Mouse (Mus musculus) intestine, embryonic 14.5 days (tissue): ENCODE results near the gene Cdc6. TPM values are rescaled to one million over a fixed set of nuclear protein-coding genes. Genes with fewer than 3 reads are reported as not detected.

Source experiments
- ATAC-seq: fragments of 200-750 bp; cut with Nextera tagmentation; replicated peaks from 2 replicates; pipeline ENCODE4 v1.8.0; 2017; ENCODE audit warnings: low read depth, moderate number of reproducible peaks, moderate TSS enrichment, moderate library complexity; ENCODE audit not compliant: low FRiP score, low TSS enrichment
- DNase-seq: peaks from one replicate; pipeline ENCODE4 v3.0.0-alpha.2; 2018; ENCODE audit warnings: low spot score
- H3K27ac ChIP-seq: fragments of 300-500 bp; sonication (generic); 2 replicates; pipeline ENCODE4 v1.5.1; 2014; ENCODE audit warnings: low read depth, mild to moderate bottlenecking, control low read depth
- H3K27me3 ChIP-seq: fragments of 300-500 bp; sonication (generic); replicated peaks from 2 replicates; pipeline ENCODE4 v1.6.1; 2014; ENCODE audit warnings: low read length, control low read depth; ENCODE audit not compliant: control insufficient read depth, insufficient read depth
- H3K36me3 ChIP-seq: fragments of 300-500 bp; sonication (generic); 2 replicates; pipeline ENCODE4 v1.6.1; 2014; ENCODE audit warnings: low read length, control low read depth; ENCODE audit not compliant: control insufficient read depth, insufficient read depth
- H3K4me1 ChIP-seq: fragments of 300-500 bp; sonication (generic); replicated peaks from 2 replicates; pipeline ENCODE4 v1.6.1; 2014; ENCODE audit warnings: low read length, control low read depth, mixed read lengths; ENCODE audit not compliant: control insufficient read depth, insufficient read depth
- H3K4me2 ChIP-seq: fragments of 300-500 bp; sonication (generic); 2 replicates; pipeline ENCODE4 v1.6.1; 2014; ENCODE audit warnings: low read length
- H3K4me3 ChIP-seq: fragments of 300-500 bp; sonication (generic); 2 replicates; pipeline ENCODE4 v1.5.1; 2014; ENCODE audit warnings: low read depth, low read length, control low read depth, mixed read lengths
- H3K9ac ChIP-seq: fragments of 300-500 bp; sonication (generic); 2 replicates; pipeline ENCODE4 v1.6.1; 2014; ENCODE audit warnings: mild to moderate bottlenecking, low read length
- H3K9me3 ChIP-seq: fragments of 300-500 bp; sonication (generic); 2 replicates; pipeline ENCODE4 v1.6.1; 2016; ENCODE audit warnings: low read length, control low read depth; ENCODE audit not compliant: control insufficient read depth
- WGBS: fragments of 180-500 bp; shearing (Covaris S2); extraction: QIAGEN DNeasy Blood & Tissue Kit; methylation state at CpG from one replicate; pipeline ENCODE4 v1.1.7; 2014; 5-methylcytosine and 5-hydroxymethylcytosine counted together
- polyA plus RNA-seq: library from polyadenylated mRNA; unstranded; fragments of >200 nt; fragmentation: Nextera tagmentation; extraction: Ambion mirVana; gene quantifications from 2 replicates; pipeline ENCODE4 v1.2.1, GENCODE M21; 2014

Gene Cdc6
- polyA plus RNA-seq, 1 experiment from 2014 or later, result 32.9 TPM

DNA sequence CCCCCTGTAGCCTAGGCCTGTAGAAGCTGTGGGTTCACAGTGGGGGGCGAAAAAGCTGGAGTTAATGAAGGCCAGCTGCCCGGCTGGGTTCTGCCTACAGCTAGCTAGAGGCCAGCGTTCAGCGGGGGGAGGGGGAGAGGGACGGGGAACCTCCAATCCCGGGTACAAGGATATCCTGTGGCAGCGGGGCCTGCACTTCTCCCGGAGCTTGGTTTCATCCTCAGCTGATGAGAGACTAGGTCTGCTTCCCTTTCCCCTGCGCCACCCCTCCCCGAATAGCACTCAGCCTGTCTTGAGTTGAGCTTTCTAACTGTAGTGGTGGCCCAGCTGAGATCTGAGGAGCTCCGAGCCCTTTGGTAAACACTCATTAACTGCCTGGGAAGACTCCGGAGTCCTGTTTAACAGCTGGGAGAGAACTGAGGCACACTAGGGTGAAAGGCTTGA lies 18.3 kb downstream of the Cdc6 start:
- no peaks in the 10 kb centered on the region for H3K9me3 ChIP-seq
- peaks cover 81% of the 10 kb centered on the region for H3K4me1 ChIP-seq
- no peaks in the 10 kb centered on the region for H3K27me3 ChIP-seq
- peak overlapping the region; percentile 88 for H3K27ac ChIP-seq
- H3K9ac ChIP-seq, result no peak overlapping the region
- peaks cover 4% of the 10 kb centered on the region; the same call in 1 of the 2 replicates for H3K36me3 ChIP-seq
- 8% methylated on average over 12 of the region's 12 CpGs for WGBS
- ATAC-seq (no peak), DNase-seq (peak; percentile 79)
- H3K4me2 ChIP-seq, result peak overlapping the region; percentile 30
- H3K4me3 ChIP-seq, result no peak overlapping the region

DNA sequence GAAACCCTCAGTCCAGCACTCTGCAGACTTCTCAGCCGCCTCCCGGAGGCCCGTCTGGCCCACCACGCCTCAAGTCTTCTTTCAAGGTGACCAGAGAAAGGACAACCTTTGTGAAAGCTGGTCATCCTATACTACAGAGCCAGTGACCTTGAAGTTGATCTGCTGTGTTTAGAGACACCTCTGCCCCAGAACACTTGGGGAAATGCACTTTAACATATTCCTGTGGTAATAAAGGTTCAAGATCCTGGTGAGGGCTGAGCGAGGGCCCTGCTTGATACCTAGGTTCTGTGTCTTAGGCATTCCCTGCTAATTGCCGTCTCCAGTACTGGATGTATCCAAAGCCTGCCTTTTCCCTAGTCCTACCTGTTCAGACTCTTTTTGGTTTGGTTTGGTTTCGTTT lies 19.0 kb downstream of the Cdc6 start:
- Histone ChIP-seq H3K36me3 (no peaks in the 10 kb centered on the region), H3K9ac (no peak overlapping the region), H3K27ac (peak overlapping the region; percentile 88), H3K9me3 (no peaks in the 10 kb centered on the region), H3K4me1 (peaks cover 87% of the 10 kb centered on the region), H3K4me2 (peak overlapping the region; percentile 30; the same call in 1 of the 2 replicates), H3K4me3 (no peak overlapping the region), H3K27me3 (no peaks in the 10 kb centered on the region)
- ATAC-seq (no peak), DNase-seq (no peak)
- 64% methylated on average over 7 of the region's 7 CpGs for WGBS

DNA sequence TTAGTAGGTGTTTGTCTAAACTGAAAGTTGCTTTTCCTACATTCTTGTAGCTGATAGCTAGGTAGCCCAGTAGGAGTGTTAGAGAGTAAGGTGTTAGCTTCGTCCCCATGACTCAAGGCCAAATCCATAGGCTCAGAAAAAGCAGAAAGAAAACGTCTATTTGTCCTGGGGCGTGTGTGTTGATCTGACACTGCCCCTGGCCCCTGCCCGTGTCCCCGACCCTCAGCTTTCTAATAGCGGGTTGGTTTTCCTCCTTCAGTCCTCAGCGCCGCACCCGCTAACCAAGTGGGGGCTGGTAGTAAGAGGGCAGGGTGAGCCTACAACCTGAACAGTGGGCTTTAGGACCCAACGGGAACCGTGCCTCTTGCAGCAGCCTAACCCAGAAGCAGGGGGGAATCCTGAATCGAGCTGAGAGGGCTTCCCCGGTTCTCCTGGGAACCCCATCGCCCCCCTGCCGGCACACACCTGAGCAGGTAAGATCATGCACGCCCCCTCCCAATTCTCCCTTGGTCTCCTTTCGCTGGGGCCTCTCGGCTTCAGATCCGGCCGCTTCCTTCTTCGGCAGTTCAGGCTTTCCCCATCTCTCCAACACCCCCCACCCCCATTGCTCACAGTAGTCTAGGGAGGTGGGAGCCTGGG lies 20.0 kb downstream of the Cdc6 start, which contains the start of gene Rara:
TSS of gene Rara (plus strand) at position 381 of the 639 bp plus-strand sequence.
- WGBS, result 11% methylated on average over 20 of the region's 21 CpGs
- DNase-seq, result peak; percentile 81
- peaks cover 91% of the 10 kb centered on the region for H3K4me1 ChIP-seq

DNA sequence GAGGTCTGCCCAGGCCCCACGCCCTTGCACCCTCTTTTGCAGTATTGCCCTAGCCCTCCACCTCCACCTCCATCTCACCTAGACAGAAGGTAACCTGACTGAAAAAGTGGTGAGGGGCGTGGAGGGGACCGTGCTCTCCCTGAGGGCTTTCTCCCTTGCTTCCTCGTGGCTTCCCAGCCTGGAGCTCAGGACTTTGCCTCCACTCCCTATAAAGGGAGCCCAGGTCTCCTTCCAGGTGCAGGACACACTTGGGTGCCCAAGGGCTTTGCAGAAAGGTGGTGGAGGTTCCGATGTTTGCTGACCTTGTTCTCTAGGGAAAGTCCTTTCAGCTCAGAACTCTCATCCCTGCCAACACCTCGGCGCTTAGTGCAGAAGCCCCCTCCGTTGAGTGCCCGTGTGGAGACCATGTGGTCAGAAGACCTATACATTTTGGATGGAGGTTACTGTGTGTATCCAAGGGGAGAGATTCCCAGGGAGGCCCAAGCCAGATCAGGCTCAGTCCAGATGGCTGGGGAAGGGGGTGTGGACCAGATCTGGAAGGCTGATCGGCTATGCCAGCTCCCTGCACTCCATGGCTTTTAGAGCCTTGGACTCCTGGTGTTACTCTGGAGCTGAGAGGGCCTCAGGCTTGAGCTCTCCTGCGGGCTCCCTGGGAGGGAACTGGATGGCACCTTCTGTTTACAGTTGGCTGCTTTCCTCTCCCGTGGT lies 20.7 kb downstream of the Cdc6 start:
- DNase-seq (no peak), ATAC-seq (no peak)
- Histone ChIP-seq H3K4me1 (peaks cover 97% of the 10 kb centered on the region), H3K27me3 (no peaks in the 10 kb centered on the region), H3K36me3 (no peaks in the 10 kb centered on the region), H3K4me2 (peak overlapping the region; percentile 94), H3K27ac (peak overlapping the region; percentile 33; the same call in 1 of the 2 replicates), H3K9me3 (no peaks in the 10 kb centered on the region), H3K4me3 (peak overlapping the region; percentile 61), H3K9ac (peak overlapping the region; percentile 63)
- WGBS, result 7% methylated on average over 12 of the region's 12 CpGs

More for the DNA sequence above, 20.0 kb downstream of the Cdc6 start, which contains the start of gene Rara:
- Histone ChIP-seq H3K9me3 (no peaks in the 10 kb centered on the region), H3K27me3 (no peaks in the 10 kb centered on the region), H3K9ac (peak within 1 kb of the TSS; percentile 63), H3K4me2 (peak within 1 kb of the TSS; percentile 94), H3K36me3 (no peaks in the 10 kb centered on the region), H3K4me3 (peak within 1 kb of the TSS; percentile 61), H3K27ac (peak within 1 kb of the TSS; percentile 88)
- no peak for ATAC-seq

DNA sequence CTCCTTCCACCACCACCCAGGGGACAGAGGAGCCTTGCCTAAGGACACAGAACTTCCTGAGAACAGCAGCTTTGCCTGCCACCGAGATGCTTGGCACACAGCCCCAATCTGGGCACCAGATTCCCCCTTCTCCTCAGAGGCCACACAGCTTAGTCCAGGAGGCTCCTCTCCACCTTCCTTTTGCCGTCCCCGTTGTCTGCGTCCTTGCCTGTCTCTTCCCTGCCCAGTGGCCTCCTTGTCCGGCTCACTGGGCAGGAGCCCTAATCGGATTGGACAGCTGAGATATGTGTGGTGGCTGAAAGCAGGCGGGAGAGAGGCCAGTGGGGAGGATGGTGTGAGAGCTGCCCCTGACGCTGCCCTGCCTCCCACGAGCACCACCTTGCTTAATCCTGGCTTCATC lies 21.9 kb downstream of the Cdc6 start:
- ATAC-seq (no peak), DNase-seq (no peak)
- H3K27me3 ChIP-seq, result no peaks in the 10 kb centered on the region
- H3K4me2 ChIP-seq, result peak overlapping the region; percentile 94
- H3K9ac ChIP-seq, result peak overlapping the region; percentile 22; the same call in 1 of the 2 replicates
- no peaks in the 10 kb centered on the region for H3K9me3 ChIP-seq
- 11% methylated on average over 9 of the region's 9 CpGs for WGBS
- peaks cover 90% of the 10 kb centered on the region for H3K4me1 ChIP-seq
- peak overlapping the region; percentile 8; the same call in 1 of the 2 replicates for H3K4me3 ChIP-seq
- no peaks in the 10 kb centered on the region for H3K36me3 ChIP-seq
- peak overlapping the region; percentile 69 for H3K27ac ChIP-seq

DNA sequence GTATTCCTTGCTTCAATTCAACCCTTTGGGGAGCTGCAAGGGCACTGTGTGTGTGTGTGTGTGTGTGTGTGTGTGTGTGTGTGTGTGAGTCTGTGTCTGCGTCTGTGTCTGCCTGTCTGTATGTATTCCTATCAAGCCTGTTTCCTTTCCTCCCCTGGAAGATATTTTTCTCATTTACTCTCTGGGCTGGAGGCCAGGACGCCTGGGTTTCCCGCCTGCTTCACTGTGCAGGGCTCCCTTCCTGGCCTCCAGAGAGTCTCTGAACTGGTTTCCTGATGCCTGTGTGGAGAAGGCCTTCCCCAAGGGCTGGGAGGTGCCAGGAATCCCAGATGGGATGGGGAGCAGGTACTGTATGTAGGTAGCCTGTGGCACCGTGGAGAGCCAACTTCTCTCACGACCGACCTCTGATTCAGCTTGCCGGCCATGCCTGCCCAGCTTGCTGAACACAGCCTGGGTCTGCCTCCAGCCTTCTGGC lies 22.6 kb downstream of the Cdc6 start:
- no peak for ATAC-seq
- Histone ChIP-seq H3K36me3 (no peaks in the 10 kb centered on the region), H3K27me3 (no peaks in the 10 kb centered on the region), H3K4me1 (peaks cover 88% of the 10 kb centered on the region), H3K9me3 (no peaks in the 10 kb centered on the region), H3K9ac (no peak overlapping the region), H3K4me2 (peak overlapping the region; percentile 94), H3K27ac (peak overlapping the region; percentile 84), H3K4me3 (0 out of 2 replicates have a peak overlapping the region, but pooled peaks have one; percentile 8)
- WGBS, result 47% methylated on average over 7 of the region's 7 CpGs
- DNase-seq, result no peak

DNA sequence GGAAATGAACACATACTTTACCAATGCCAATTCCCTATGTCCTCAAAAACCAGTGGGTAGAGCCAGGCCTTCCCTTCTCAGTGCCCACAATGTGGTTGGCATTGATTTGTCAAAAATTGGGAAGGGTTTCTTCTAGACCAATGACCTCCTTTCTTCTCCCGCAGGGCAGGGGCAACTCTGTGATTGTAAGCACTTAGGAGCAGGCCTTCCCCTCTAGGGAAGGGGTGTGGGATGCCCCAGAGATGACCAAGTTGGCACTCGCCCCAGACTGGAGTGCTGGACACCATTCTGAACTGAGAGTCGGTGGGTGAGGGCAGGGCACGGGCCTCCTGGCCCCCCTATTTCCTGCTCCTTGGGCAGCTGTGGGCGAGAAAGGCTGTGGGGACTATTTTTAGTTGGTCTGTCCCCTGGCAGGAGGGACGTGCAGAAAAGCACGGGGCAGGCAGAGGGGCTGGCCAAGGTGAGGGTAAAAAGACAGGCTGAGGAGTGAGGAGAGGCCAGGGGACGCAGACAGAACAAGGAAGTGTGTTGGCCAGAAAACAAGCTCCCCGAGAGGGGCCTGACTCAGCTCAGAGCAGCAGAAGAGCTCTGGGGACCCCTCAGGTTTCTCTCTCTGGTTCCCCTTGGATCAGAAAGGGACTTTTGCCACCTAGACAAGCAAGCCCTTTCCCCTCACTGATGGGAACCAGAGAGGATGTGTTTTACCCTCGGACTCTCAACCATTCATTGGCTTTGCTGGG lies 23.3 kb downstream of the Cdc6 start:
- DNase-seq, result no peak
- Histone ChIP-seq H3K4me2 (peak overlapping the region; percentile 33), H3K36me3 (no peaks in the 10 kb centered on the region), H3K4me1 (peaks cover 87% of the 10 kb centered on the region), H3K27me3 (no peaks in the 10 kb centered on the region), H3K9ac (no peak overlapping the region), H3K4me3 (no peak overlapping the region), H3K9me3 (no peaks in the 10 kb centered on the region), H3K27ac (peak overlapping the region; percentile 84)
- 30% methylated on average over 10 of the region's 10 CpGs for WGBS
- ATAC-seq, result no peak

DNA sequence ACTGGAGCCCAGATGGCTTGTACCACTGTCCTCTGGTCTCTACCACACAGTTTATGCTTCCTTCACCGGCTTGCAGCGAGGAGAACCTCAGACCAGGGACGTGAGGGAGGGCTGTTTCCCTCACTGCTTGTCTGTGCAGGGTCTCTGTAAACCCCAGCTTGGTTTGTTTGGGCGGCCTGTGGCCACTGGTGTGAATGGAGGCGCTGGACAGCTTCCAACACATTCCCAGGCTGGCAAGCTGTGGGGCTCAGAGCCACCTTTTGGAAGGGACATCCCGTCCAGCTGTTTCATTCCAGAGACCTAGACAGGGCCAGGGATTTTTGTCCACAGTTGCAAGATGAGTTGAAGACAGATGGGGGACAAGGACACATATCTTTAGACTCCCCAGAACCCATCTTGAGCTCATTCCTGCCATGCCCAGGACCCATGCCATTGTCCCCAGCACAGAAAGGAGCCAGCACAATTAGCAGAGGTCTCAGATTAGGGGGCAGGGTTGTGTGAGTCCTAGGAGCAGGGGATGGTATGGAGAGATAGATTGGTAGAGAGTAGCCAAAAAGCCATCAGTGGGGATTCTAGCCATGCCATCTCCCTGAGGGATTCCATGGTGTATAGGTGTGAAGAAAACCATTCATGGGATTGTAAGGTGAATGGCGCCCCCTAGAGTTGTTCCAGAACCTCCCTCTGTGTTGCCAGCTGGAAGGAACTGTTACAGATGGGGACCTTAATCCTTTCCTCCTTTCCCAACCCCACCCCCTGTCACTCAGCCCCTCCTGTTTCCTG lies 24.1 kb downstream of the Cdc6 start:
- Histone ChIP-seq H3K9me3 (no peaks in the 10 kb centered on the region), H3K27ac (peak overlapping the region; percentile 84), H3K9ac (no peak overlapping the region), H3K4me3 (no peak overlapping the region), H3K27me3 (no peaks in the 10 kb centered on the region), H3K36me3 (no peaks in the 10 kb centered on the region), H3K4me1 (peaks cover 86% of the 10 kb centered on the region), H3K4me2 (peak overlapping the region; percentile 33)
- 25% methylated on average over 7 of the region's 7 CpGs for WGBS
- ATAC-seq, result no peak
- no peak for DNase-seq
